Mouse (Mus musculus): ENCODE measurements around the gene Nrxn3.

DNA sequence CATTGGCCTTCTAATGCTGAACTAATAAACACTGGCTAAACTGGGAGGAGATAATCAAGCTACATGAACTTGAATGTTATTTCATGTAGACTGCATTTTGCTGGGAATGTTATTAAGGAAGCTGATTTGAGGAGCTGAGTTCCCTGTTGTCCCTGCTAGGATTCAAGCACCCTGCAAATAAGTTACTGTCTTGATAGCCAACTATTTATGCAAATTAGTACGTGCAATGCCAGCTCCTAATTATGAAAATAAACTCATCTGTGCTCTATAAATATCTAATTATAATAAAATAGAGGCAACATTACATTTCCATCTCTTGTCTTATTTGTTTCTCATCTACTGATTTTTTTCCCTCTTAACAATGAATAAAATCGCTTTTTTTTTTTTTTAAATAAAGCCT lies 135.0 kb downstream of the Nrxn3 start:
- TF ChIP-seq CTCF (IDR thresholded peaks at IDR 0.05; ENCODE audit: borderline replicate concordance, insufficient read depth, low read length) (no peak), POLR2A (IDR thresholded peaks at IDR 0.05; ENCODE audit: low read depth, low read length) (no peak)
